Mouse (Mus musculus): ENCODE measurements around the gene Frrs1l.
A peak's percentile ranks its signal among the peaks of the same experiment; 100 is the strongest.

Frrs1l gene

GRCm38 (mm10) chr4:56990215-56990584, at the start of gene Frrs1l:
TSS of gene Frrs1l (minus strand) at chr4:56990391.
- peak; percentile 79 for ATAC-seq (ENCODE audit: low TSS enrichment)

DNA sequence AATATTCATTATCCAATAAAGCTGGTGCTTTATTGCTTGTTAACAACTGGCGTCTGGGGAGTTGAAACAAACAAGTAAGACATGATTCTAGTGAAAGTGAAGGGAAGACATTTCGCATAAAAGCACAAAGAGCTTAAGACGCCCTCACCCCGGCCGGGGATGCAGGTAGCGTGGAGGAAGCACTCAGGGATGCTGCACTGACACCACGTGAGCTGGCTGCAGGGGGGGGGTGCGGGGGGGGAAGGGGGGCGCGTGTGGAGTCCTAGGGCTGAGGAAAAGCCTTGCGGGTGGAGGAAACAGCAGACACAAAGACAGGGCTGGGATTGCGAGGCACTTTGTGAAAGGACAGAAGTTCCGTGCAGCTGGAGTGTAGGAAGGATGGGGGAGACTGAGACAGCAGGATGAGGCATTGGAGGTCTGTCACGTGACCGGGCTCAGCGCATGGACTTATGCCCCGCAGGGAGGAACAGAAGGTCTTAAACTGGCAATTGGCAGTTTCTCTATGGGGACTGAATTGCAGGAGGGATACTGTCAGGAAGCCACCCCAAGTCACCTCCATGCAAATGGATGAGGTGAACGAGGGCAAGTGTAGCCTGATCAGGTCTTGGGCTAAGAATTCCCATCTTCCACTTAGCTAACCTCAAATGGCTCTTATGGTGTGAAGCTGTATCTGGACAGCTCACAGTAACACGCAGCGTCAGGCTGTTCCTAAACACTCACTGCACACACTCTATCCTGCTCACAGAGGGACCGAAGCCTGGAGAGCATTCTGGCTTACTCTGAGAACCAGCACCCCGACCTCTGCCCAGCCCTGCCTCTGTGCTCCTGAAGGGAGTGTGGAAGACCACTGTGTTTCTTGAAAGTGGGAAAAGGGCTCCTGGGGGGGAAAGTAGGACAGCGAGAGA, 49.2 kb upstream of the Frrs1l start:
- peak; percentile 78 for ATAC-seq (ENCODE audit: low TSS enrichment)

- ATAC-seq (ENCODE audit: low TSS enrichment): no peak
Observed at GRCm38 (mm10) chr4:57037554-57037953, 47.4 kb upstream of the Frrs1l start.

GRCm38 (mm10) chr4:57034169-57034568, 44.0 kb upstream of the Frrs1l start:
- ATAC-seq (ENCODE audit: low TSS enrichment): no peak

DNA sequence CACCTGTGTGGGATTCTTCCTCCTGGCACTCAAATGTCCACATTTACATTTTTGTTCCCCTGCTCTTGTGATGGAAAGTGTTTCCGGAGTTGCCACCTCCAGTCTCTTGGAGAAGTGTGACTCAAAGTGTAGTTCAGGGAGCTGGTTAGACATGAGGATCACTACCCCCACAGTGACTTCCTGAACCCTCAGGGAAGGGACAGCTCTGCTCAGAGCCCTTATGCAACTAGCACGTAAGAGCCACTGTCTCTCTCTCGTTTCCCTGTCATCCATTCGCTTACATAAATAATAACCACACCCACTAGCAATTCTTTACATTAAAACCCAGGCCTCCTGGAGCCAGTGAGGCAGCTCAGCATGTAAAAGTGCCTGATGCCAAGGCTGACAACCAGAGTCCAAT, 41.2 kb upstream of the Frrs1l start:
- ATAC-seq (ENCODE audit: low TSS enrichment): no peak

DNA sequence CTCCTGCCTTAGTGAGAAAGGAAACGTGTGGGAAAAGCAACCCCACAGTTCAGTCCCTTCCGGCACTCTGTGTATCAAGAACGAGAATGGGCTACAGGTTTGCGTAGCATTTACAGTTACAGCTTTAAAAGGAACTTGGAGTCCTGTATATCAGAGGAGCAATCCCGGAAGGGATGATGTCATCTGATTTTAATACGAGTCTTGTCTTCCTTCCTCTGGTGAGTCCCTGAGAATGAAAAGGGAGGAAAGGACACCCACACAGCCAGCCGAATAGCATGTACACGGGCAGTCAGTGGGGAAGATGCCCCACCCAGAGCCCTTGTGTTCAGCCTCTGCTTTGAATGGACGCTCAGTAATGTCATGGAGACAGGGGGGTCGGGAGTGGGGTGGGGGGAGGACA, 37.8 kb upstream of the Frrs1l start:
- peak; percentile 83 for ATAC-seq (ENCODE audit: low TSS enrichment)

DNA sequence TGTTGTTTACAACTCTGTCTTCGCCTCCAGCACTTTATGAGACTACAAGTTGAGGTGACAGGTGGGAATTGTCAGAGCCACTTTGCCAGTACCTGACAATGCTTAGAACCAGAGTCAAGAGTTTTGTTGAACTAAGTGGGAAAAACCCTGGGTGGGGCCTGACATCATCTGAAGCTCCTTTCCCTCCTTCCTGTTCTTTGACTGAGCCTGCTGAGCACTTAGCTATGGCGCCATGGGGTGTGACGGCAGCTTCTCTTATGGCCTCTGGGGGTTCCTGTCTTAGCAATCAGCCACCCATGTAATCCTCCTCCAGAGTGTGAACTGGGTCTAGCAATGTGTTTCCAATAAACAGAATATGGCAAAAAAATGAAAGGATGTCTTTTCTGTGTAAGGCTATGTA, 33.3 kb upstream of the Frrs1l start:
- ATAC-seq (ENCODE audit: low TSS enrichment): no peak

- ATAC-seq (ENCODE audit: low TSS enrichment): no peak
Observed at GRCm38 (mm10) chr4:57021288-57021687, 31.1 kb upstream of the Frrs1l start.

DNA sequence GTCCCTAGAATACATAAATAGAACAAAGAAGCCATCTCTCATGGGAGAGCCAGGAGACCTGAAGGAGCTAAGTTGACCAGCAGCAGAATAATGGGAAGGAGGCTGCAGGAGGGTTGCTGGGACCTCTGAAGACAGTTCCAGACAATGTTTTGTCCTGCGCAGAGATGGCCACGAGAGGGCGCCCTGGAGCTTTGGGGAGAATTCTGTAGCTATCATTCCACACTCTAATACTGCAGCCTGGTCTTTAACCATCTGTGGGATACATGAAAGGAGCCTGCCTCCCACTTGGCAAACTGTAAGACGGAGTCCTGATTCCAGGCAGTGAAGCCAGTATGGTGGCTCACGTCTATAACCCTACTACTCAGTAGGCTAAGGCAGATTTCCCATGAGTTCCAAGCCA, 27.0 kb upstream of the Frrs1l start:
- peak; percentile 77 for ATAC-seq (ENCODE audit: low TSS enrichment)

DNA sequence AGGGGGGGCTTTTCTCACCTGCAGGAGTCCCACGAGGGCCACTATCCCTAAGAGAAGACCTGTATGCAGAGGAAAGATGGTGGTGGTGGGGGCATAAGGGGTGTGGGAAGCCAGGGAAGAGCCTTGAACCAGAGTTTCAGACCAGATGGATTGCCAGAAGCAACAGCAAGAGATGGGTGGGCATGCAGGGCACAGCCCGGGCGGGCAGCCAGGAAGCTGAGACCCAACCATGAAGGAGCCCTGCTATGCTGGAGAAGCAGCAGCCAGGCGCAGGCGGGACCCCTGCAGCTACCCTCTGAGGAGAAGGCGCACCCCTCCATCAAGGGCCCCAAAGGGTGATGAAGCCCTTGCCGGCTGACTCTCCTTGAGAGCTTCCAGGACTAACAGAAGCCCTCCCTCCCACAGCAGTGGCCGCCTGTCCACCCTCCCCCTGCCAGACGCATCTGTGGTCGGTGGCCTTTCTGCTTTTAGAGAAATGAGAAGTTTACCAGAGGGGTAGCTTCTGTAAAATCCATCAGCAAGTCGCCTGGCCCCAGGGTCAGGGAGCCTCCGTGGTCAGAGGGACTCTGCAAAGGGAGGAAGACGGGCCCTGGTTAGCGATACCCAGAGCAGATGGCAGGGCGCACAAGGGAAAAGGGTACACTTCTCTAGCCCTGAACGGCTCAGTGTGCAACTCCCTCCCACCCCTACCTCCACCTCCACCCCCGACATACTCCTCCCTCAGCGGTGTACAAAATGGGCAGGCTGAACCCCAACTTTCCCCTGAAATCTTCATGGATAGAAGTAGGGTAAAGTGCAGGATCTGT, 26.4 kb upstream of the Frrs1l start:
- no peak for ATAC-seq (ENCODE audit: low TSS enrichment)

GRCm38 (mm10) chr4:57015032-57015431, 24.8 kb upstream of the Frrs1l start:
- no peak for ATAC-seq (ENCODE audit: low TSS enrichment)

DNA sequence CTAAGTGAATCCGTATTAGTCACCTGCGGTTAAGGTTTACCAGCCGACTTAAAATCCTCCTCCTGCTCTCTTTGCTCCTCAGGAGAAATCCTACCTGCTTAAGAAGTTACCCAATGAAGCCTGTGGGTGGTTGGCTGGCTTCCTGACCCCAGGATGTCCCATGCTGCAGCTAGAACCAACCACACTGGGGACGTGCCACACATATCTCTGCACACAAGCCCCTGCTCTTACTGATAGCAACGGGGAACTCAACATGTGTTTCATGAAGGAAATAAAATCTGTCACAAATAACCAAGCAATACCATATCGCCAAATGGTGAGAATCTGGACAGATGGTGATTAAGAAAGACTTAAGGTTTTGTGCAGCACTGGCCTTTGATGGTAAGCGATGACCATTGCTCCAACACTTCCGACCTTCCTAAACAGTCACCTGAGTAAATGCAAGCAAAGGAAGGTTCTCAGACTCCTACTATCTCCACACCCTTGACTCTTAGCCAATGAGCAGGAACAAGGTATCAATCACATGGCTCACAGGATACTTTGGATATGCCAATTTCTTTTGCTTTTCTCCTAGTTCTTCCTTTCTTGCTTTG, 21.4 kb upstream of the Frrs1l start:
- no peak for ATAC-seq (ENCODE audit: low TSS enrichment)

DNA sequence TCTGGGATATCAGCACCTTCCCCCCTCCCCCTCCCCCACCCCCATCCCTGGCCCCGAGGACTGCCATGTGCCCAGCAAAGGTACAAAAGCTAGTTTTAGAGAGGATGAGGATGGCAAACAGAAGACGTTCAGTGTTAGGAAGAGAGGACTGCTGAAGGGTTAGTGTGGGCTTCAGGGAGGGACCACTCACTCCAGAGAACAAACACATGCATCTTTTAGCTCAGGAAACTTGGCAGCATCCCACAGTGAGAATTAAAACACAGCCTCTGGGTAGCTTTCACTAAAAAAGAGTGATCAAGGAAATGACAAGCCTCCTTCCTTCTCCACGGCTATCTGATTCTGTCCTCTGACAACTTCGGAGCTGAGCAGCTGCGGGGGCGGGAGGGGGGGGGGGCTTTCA, 20.7 kb upstream of the Frrs1l start:
- peak; percentile 27; the same call in 1 of the 2 replicates for ATAC-seq (ENCODE audit: low TSS enrichment)

GRCm38 (mm10) chr4:57010425-57010824, 20.2 kb upstream of the Frrs1l start:
- no peak for ATAC-seq (ENCODE audit: low TSS enrichment)

GRCm38 (mm10) chr4:57007717-57008116, 17.5 kb upstream of the Frrs1l start:
- no peak for ATAC-seq (ENCODE audit: low TSS enrichment)

- ATAC-seq (ENCODE audit: low TSS enrichment): peak; percentile 31; the same call in 1 of the 2 replicates
Observed at GRCm38 (mm10) chr4:57005011-57005410, 14.8 kb upstream of the Frrs1l start.

GRCm38 (mm10) chr4:57003886-57004285, 13.7 kb upstream of the Frrs1l start:
- peak; percentile 61 for ATAC-seq (ENCODE audit: low TSS enrichment)

- ATAC-seq (ENCODE audit: low TSS enrichment): no peak
Observed at GRCm38 (mm10) chr4:57002751-57003150, 12.6 kb upstream of the Frrs1l start.

DNA sequence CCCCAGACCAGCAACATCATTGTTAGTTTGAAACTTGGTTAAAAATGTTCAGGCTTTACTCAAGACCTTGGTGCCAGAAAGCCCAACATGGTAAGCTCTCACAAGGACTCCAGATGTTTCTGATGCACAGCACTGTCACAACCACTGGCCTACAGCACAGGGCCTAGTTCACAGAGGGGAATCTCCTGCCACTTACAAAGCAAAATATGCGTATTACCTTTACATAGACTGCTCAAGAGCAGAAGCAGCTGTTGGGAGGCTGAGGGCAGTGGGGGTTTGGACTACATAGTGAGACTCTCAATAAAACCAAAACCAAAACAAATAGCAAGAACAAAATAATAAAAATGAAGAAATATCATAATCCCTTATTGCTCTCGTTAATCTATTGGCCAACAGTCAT, 11.2 kb upstream of the Frrs1l start:
- ATAC-seq (ENCODE audit: low TSS enrichment): no peak

GRCm38 (mm10) chr4:56993331-56993730, 3.1 kb upstream of the Frrs1l start:
- peak; percentile 6; the same call in 1 of the 2 replicates for ATAC-seq (ENCODE audit: low TSS enrichment)

- no peak for ATAC-seq (ENCODE audit: low TSS enrichment)
Observed at GRCm38 (mm10) chr4:56991951-56992350, 1.8 kb upstream of the Frrs1l start.

DNA sequence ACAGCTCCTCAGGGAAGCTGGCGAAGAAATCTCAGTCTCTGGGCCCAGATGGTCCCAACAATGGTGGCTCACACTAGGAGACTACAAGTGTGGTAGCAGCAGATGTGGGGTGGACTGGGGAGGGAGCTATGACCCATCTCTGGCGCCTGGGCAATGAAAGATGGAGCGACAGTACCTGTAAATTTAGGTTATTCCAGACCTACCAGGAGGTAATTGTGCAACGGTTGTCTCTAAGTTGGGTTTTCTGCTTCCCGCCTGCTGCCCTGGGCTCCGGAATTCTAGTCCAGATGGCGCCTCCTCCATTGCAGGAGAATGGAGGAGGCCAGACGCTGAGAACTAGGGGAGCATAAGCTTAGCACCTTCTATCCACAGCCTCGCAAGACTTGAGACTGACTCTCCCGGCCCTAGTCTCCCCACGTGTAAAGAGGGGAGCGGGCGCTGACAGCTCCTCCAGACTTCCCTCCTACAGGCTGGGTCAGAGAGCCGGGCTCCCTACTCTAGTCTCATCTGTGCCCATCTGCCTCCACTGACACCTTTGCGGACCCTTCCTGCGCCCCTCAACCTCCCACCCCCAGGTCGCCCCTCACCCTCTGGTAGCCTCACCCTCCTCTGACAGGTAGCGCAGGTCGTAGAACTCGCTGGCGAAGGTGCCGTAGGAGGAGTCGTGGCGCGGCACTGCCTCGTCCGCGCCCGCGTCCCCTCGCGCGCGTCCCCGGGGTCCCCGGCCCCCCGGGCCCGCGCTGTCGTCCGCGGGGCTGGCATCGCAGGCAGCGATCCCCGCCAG, 568 bp downstream of the Frrs1l start:
- ATAC-seq (ENCODE audit: low TSS enrichment): peak; percentile 75

All from frontal cortex, adult (tissue).